Mouse (Mus musculus): ENCODE results near the gene Zfp58.

DNA sequence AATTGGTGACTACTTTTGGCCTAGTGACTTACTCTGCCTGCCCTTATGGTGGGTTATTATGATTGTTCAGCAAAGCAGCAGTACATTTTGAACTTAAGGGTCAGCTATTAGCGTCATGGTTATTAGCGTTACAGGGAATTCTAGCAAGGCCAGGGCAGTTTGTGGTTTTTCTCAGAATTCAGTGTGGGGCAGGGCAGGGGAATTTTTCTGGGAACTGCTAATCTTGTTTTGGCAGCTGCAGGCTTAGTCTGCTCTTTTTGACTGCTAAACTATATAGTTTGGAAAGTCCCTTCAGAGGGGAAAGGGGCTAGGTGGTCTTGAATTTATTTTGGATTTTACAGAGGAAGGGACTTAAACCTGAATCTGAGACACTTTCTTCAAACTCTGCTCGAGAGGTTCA is 31.1 kb downstream of the Zfp58 start:
- TF ChIP-seq GATA1 (IDR thresholded peaks at IDR 0.05; ENCODE audit: borderline replicate concordance, low read length) = no peak
- no peak for TF ChIP-seq CTCF (IDR thresholded peaks at IDR 0.05; ENCODE audit: low read depth, low read length)
- no peak for TF ChIP-seq POLR2AphosphoS5 (IDR thresholded peaks at IDR 0.05; ENCODE audit: insufficient replicate concordance, low read depth, low read length)
